Mouse (Mus musculus): ENCODE data around the gene Hmgcs2.

Hmgcs2 gene

GRCm38 (mm10) chr3:98339097-98339705 lies 59.0 kb downstream of the Hmgcs2 start:
- peak; percentile 47 to 49 for DNase-seq

- peak; percentile 43 to 57 for DNase-seq
Measured at GRCm38 (mm10) chr3:98339706-98340109, 59.5 kb downstream of the Hmgcs2 start, which contains the start of gene Phgdh. Gene Phgdh, minus strand, starts transcription at chr3:98339990.

GRCm38 (mm10) chr3:98340818-98341594 lies 60.8 kb downstream of the Hmgcs2 start:
- DNase-seq, result no peak

- no peak for DNase-seq
Measured at GRCm38 (mm10) chr3:98343235-98343634, 63.0 kb downstream of the Hmgcs2 start.

GRCm38 (mm10) chr3:98348106-98348505 lies 67.9 kb downstream of the Hmgcs2 start:
- DNase-seq, result no peak

GRCm38 (mm10) chr3:98348705-98349104 lies 68.5 kb downstream of the Hmgcs2 start:
- DNase-seq, result no peak

GRCm38 (mm10) chr3:98353892-98354291 lies 73.7 kb downstream of the Hmgcs2 start:
- DNase-seq, result peak; percentile 47 to 82

DNA sequence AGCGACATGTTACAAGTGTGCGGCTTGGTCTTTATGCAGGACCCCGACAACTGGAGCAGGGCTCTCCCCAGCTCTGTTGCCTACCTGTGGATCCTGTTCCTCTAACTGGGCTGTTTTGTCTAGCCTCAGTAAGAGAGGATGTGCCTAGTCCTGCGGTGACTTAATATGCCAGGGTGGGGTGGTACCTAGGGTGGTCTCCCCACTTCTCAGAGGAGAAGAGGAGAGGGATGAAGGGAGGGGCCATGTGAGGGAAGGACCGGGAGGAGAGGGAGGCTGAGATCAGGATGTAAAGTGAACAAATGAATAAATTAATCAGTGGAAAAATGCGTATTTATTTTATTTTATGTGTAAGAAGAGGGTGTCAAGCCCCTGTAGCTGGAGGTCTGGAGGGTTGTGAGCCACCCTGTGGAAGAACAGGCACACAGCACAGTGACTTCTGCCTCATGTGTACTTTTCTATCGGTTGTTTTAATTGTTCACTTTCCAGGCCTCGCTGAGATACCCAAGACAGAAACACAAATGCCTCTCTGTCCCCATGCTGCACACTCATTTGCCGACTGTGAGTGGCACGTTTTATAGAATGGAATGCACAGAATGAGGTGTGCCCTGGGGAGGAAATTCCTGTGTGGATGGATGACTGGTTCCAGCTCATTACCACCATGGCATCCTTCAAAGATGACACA lies 75.2 kb downstream of the Hmgcs2 start:
- DNase-seq, result no peak

GRCm38 (mm10) chr3:98356026-98356365 lies 75.8 kb downstream of the Hmgcs2 start:
- DNase-seq, result no peak

DNA sequence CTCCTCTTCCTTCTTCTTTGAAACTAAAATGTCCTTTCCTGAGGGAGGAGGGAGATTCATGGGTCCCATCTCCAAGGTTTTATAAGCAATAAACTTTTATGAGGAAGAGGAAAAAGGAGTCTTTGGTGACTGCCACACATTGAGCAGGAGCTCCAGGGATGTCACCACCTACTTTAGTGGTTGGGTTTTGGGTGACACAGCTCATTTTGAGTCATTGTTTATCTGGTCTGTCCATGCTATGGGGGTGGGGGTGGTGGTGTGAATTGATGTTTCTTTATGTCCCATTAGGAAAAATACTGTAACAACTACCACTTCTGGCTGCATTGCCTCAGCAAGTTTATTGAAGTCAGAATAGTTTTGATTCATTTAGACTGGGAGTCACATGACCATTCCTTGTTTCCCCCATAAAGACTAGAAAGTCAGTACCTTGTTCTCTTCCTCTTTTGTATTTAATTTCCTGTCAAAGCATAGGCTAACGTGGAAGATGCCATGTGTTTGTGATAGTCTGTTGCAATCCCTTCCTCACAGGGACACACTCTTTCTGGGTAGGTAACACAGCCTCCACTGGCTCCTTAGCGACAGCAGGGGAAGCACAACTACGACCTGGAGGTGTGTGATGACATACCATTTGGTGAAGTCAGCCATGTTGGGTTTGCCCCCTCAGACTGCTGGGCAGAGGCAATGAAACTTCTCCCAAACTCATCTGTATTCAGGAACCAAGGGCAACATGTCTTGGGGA lies 76.6 kb downstream of the Hmgcs2 start:
- DNase-seq, result no peak

All from cerebellum, postnatal 25 days (tissue).